Mouse (Mus musculus) cerebellum, adult 11-12 months (tissue): Measurements from ENCODE around the gene Selenok.

ENCODE experiments used
- DNase-seq: peaks from one replicate; pipeline ENCODE4 v3.0.0; 2022

The Selenok gene

DNA sequence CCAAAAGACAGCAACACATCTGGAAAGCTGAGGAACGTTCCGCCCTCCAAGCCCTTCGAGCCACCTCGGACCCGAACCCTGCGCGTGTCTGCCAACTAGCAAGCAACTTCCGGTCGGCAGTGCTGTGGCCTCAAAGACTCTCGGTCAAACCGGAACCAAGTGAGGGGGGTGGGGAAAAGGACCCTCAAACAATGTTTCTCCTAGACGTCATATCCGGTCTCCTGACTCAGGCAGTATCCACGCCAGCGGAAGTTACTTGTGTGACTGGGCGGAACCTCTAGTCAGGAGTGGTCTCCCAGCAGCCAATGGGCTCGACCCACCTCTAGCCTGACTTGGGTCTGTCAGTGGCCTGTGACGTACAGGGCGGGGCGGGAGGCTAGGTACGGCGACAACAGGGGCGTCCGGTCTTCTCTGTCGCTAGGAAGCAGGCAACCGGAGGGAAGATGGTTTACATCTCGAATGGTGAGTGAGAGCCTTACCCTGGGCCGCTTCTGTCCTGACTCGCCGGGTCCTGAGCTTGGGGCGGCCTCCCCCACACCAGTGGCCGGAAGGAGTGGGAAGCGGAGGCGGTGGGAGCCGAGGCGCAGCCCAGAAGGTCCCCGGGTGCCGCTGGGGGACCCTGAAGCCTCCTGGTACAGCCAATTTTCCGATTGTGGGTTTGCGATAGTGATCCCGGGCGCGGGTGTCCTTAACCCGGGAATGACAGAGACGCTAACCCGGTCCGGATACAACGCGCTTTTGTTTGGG, at the start of gene Selenok:
Selenok (plus strand) TSS at position 234 of the 747 bp plus-strand sequence.
- DNase-seq, result peak; percentile 98

DNA sequence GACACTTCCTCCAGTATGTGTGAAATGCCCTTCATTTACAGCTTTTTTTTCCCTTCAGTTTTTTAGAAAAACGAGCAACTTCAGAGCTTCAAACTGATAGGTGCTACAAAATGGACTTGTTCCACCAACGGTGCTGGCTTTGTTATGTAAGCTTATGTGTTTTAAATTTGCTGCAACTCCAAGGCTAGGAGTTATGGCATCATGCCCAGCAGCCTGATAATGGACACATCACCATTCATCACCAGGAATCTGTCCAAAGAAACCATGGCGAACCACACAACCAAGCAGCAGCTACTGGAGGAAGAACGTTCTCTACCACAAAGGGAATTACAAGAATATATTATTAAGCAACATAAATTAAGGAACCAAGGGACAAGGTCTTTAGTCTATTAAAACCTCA, 39.1 kb upstream of the Selenok start:
- no peak for DNase-seq

DNA sequence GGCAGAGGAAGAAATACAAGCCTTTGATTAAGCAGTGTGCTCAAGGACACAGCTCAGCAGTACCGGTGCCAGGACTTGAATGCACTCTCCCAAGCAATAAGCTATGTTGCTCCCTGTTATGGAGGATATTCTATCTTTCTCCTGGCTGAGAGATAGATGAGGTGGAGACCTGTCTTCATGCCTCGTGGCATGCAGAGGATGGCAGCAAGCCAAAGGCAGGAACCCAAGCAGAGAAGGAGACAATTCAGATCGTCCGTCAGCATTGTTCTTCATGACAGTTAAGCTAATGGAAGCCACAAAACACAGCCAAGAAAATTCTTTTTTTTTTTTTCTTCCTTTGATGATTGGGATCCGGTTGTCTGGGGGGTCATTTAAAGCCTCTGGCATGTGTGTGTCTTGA, 32.6 kb upstream of the Selenok start:
- no peak for DNase-seq

DNA sequence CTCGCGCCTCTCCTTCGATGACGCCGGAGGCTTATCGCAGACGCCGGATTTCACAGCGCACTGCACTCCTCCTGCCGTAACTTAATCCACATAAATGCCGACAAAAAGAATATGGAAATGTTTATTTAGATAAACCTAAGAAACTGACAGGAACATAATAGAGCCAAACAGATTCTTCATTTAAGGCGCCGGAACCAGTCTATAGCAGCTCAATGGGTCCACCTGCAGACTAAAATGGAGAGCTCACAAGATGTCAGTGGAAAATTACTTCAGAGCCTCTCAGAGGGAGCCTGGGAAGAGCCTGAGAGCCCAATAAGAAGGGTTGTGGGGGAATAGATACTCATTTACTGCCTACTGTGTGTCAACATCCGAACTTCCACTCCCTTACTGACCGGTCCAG, 30.6 kb upstream of the Selenok start:
- DNase-seq, result no peak

DNA sequence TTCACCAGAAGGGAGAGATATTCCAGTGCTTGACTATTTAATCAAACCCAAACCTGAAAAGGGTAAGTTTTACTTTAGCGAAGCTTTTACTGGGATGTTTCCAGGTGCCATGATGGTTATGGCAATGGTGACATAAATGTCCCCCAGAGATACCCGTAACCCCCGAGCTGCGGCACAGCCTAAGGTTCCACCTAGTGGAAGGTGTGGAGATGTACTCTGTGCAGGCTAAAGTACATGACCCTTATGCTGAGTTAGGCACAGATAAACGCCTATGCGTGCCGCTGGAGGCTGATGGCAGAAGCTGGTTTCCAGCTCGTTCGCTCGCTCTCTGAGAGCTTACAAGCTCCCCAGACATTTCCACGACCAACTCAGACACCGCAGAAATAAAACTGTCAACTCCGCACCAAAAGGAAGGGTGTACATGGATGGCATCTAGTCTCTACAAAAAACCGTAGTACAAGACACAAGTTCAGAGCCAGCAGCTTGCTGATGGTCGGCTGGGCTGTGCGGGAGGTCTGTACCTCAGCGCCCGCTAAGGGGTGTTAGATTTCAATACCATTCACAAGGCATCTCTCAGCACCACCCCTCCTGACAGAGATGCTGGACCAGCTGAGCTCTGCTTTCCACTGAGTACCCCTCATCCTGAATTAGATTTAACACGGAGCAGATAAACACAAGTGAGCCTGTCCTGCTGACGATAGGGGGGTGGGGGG, 28.4 kb upstream of the Selenok start:
- DNase-seq, result no peak

DNA sequence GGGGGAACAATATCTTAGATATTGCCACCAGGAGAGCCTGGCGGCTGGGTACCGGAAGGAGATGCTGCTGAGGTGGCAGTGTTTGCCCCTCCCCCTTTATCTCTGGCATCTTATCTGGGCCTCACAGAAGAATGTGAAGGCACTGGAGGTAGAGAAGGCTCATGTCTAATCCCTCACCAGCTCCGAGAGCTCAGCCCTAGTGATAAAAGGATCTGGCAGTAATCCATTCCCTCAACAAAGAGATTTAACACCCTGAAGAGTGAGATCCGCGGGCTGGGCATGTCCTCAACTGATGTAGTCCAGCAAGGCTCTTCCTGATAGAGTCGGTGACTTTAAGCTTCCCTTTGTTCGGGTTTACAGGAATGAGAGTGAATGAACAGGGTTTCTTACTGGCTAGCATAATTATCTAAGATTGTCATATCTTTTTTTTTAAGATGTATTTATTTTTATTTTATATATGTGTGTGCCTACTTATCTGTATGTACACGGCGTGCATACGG, 27.7 kb upstream of the Selenok start:
- no peak for DNase-seq

DNA sequence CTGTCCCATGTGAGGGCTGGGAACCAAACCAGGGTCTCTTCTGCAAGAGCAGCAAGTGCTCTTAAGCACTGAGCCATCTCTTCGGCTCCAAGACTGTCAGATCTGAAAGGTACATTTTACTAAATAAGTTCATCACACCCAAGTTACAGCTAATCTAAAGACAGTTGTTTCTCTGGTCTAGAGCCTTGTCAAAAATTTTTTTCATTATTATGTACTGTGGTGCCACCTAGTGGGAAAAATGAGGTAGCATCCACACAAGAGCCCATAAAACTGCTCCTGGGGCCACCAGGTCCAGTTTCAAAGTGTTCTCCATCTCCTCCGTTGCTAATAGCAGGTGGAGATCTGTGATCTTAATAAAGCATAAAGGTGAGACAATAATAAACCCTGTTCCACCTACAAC, 27.2 kb upstream of the Selenok start:
- peak; percentile 22 for DNase-seq

DNA sequence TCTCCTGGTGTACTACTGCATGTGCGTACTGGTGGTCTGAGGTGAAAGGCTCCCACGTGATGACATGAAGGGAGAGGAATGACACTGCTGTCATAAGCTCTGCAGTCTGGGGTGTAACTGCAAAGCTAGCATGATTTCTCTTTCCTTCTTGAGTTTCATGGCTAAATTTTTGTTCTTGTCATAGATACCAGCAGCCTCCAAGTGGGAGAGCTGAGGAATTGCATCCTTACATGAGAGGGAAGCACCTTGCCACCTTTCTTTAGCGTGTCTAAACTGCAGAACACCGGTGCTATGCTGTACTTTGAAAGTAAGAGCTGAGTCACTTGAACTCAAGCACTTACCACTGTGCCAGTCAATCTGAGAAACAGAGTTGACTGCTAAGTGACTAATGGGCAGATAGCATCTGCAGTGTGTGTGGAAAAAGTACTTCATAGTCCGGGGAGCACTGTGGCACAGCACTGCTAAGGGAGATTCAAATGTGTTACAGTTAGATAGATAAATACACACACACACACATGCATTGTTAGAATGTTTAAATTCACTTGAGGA, 21.3 kb upstream of the Selenok start:
- DNase-seq, result no peak

DNA sequence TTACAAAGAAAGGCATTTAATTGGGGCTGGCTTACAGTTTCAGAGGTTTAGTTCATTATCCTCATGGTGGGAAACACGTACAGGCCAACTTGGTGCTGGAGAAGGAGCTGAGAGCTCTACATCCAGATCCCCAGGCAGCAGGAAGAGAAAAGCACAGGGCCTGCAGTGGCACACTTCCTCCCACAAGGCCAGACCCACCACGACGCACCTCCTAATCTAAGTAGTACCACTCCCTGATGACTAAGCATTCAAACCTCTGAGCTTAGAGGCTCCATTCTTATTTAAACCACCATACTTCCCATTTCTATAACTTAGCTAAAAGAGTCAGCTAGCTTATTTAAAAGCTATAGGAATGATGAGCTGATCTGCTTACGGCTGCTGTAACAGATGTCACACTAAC, 17.3 kb upstream of the Selenok start:
- no peak for DNase-seq

DNA sequence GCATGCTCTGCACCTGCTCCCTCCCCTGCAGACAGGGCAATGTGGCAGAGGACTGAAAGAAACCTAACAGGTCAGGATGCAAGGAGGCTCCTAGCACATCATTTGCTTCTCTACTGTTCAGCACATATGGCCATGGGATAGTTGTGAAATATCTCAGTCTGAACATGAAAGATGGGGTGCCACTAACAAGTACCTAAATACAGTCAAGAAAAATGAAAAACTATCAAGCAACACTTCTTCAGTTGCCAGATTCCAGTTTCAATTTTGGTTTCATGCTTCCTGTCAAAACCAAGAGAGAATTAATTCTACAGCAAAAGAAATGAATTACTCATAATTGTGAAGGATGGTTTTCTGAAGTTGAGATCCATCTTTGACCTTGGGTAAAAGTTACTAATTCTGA, 10.7 kb upstream of the Selenok start:
- DNase-seq, result no peak

DNA sequence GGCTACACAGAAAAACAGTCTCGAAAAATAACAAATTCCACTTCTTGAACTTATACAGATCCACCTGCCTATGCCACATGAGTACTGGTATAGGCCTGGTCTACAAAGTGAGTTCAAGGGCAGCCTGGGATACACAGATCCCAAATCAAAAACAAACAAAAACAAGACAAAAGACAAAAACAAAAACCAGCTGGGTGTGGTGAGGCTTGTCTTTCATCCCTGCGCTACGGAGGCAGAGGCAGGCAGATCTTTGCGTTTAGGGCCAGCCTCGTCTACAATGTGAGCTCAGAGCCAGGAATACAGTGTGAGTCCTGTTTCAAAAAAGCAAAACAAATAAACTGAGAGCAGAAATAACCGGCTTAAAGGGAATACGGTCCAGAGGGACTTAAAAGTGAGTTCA, 497 bp upstream of the Selenok start:
- DNase-seq, result no peak

DNA sequence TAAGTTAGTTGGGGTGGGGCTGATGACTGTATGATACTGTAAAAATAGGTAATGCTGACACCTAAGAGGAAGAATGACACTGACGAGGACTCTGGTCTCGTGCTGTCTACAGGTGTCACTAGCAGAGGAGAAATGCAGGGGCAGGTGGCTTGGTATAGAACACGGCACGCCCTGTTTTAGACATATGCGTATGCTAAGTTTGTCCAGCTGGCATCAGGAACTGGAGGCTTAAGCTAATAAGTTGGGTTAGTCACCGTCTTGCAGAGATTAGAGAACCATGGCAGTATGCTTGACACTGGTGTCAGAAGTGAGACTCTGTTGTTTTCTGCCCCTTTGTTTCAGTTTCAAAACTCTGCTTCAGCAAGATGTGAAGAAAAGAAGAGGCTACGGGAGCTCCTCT, 3.3 kb downstream of the Selenok start:
- DNase-seq, result no peak

DNA sequence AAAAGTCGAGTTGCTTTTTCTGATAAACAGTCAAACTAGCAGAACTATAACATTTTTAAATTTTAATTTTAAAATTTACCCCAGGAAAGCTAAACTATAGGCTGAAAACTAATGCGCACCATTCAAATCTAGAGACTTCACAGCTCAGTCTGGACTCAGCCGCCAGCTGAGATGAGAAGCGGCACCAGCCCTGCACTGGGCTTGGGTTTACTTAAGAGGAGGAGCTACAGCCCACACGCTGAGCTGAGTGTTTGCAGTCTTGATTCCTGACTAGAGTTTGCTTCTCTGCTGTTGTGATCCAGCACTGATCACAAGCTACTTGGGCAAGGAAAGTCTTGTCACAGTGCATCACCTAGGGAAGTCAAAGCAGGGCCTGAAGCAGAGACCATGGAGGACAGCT, 3.9 kb downstream of the Selenok start:
- no peak for DNase-seq

DNA sequence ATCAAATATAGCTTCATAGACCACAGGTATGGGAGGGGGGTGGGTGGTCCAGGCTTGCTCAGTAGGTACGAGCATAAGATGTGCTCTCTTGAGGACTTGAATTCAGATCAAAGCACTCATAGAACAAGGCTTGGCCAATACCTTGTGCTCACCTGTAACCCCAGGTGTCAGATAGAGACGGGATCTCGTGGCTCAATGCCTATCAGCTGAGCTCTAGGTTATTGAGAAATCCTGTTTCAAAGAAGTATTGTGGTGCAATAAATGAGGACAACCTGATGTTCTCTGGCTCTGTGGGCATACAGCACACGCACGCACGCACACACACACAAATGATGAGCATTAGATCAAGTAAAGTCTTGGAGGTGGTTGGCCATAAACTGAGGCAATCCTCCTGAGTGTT, 8.8 kb downstream of the Selenok start:
- DNase-seq, result no peak

DNA sequence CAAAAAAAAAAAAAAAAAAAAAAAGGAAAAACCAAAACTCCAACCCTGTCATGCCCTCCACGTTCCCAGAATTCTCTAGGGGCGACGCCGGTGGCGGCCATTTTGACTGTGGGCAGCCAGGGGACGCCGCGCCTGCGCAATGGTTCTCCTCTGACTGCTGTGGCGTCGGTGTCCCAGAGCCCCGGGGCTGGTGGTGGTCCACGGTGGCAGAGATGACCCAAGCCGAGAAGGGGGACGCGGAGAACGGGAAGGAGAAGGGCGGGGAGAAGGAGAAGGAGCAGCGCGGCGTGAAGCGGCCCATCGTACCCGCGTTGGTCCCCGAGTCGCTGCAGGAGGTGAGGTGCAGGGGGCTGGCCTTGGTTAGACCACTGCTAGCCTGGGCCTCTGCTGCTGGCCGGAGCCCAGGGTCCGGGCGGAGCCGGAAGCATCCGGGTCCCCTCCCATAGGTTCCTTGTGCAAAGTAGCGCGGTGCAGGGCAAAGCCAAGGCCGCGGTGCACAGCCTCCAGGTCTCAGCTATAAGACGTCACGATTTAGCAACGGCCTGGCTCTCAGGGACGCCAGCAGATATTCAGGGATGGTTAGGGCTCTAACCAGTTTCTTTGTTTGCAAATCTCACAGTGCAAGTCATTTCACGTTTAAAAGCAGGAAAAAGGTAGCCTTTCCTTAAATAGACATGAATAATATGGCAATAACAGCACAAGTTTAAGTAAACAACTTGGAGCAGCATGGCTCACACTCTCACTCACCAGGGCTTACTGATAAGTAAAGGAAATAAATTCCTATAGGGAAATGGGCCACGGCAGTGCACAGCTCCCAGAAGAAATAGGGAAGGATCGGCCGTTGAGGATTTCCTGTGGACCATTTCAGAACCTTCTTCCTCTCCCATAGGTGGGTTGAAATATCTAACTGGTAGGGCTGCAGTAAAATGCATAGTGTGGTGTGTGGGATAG, 10.4 kb downstream of the Selenok start, which contains the start of gene Actr8:
Actr8 (plus strand) TSS at position 84 of the 951 bp plus-strand sequence.
- DNase-seq, result peak; percentile 91

DNA sequence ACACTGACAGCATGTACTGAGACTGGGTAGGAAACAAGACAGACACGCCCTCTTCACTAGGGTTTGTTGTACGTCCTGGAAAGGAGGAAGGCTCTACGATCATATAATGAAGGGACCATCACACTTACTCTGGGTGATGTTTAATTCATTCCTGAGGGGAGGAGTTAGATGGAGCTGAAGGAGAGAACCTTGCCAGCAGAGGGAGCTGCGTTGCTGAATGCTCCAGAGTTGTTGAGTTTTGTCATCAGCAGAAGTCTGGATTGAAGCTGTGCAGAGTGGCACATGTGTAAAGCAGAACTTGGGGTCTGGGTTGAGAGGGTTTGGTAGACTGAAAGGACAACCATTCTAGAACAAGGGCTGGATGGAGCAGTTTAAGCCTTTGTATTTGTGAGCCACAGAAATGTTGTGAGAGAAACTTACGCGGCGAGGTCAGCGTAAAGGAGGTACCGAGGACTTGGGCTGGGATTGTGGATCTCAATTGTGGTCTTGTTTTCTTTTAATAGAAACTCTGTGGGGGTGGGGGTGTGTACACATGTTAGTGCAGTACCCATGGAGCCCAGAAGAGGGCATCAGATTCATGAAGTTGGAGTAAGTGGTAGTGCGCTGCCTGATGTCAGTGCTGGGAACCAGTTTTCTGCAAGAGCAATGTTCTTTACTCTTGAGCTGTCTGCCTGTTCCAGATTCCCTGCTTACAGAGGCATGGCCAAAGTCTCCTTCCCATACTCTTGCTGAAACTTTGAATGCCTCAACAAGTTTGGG, 12.5 kb downstream of the Selenok start:
- no peak for DNase-seq

DNA sequence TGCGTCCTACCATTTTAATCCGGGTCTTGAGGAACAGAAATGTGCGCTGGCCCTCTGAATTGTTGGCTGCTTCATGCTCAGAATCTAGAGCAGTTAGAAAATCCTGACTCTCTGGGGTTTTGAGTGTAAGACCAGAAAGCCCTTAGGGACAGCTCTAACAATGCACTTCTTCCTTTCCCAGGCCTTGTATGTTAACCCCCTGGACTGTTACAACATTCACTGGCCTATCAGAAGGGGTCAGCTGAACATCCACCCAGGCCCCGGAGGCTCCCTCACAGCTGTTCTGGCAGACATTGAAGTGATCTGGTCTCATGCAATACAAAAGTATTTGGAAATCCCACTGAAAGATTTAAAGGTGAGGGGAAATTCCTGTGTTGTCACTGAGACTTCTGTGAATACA, 18.0 kb downstream of the Selenok start:
- no peak for DNase-seq

DNA sequence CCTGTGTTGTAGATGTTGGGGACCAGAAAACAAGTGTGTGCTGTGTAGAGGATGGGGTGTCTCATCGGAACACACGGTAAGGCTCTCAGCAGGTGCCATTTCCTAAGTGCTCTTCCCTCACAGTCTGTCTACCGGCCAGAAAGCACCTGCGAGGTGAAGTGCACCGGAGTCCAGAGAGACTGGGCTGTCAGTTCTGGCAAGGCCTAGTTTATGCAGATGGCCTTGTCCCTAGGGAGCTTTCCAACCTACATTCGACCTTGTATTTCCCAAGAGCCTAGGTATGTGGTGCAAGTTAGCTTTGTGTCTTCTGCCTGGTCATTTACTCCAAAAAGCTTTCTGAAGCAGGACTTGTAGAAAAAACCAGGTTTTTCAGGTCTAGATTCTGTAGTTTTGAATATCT, 19.2 kb downstream of the Selenok start:
- DNase-seq, result peak; percentile 38

DNA sequence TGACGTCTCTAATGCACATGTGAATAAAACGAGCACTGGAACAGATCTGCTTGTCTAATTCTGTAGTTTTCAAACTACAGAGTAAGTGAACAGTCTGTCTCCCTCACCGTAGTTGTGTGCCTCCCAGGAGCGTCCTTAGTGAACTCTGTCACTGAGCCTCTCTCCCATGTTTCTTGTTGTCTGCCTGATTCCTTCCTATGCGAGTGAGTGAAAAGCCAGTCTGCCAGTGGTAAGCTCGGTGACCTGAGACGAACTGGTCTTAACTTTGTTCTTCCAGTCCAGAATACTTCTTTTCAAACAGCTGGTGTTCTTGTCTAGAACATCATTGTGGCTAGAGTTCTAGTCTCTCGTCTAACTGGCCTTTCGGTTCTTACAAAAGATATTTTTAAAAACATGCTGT, 19.6 kb downstream of the Selenok start:
- DNase-seq, result no peak

DNA sequence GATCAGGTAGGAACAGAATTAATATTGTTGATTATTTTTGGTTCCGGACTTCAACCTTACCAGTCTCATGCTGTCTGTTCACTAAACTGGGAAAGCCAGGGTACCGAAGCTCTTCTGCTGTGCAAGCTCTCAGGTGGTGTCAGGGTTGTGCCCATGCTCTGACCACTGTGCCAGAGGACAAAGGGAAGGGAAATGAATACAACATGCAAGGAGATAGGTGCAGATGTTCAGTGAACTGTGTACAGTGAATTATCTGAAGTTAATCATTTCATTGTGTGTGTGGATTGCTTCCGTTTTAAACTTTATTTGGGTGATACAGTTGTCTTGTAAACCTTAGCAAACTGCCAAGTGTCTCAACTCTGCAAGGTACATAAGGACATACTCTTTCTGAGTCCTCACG, 20.2 kb downstream of the Selenok start:
- no peak for DNase-seq

DNA sequence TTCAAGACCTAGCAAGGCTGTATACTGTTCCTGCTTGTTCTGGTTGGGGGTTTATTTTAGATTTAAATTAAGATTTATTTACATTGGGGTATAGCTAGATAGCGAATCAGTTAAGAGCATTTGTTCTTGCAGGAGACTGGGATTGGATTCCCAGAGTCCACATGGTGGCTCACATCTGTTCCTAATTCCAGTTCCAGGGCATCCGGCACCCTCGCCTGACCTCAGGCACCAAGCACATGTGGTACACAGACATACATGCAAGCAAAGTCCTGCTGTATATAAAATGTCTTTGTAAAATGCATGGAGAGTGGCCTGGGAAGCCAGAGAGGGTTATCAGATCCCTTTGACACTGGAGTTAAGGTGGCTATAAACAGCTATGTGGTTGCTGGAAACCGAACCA, 26.9 kb downstream of the Selenok start:
- no peak for DNase-seq
